Mouse (Mus musculus) gonadal fat pad, adult 2 months (tissue): Measurements from ENCODE around the gene Ucma. TPM values are rescaled to one million over a fixed set of nuclear protein-coding genes. Genes with fewer than 3 reads are reported as not detected.
A peak's percentile ranks its signal among the peaks of the same experiment; 100 is the strongest.

Experiments used
- DNase-seq: peaks from one replicate; pipeline ENCODE4 v3.0.0-alpha.2; 2012; ENCODE audit warnings: low read depth
- polyA plus RNA-seq: library from polyadenylated mRNA; depleted of rRNA; stranded (reverse); fragments of >200 nt; gene quantifications from 2 replicates; pipeline ENCODE4 v1.2.3, GENCODE M21; 2012

Ucma gene
- polyA plus RNA-seq, 1 experiment, result 0.20 TPM

- no peak for DNase-seq
Observed at GRCm38 (mm10) chr2:5001266-5001665, 25.3 kb downstream of the Ucma start.

GRCm38 (mm10) chr2:5007107-5007506 is 31.2 kb downstream of the Ucma start:
- no peak for DNase-seq

DNA sequence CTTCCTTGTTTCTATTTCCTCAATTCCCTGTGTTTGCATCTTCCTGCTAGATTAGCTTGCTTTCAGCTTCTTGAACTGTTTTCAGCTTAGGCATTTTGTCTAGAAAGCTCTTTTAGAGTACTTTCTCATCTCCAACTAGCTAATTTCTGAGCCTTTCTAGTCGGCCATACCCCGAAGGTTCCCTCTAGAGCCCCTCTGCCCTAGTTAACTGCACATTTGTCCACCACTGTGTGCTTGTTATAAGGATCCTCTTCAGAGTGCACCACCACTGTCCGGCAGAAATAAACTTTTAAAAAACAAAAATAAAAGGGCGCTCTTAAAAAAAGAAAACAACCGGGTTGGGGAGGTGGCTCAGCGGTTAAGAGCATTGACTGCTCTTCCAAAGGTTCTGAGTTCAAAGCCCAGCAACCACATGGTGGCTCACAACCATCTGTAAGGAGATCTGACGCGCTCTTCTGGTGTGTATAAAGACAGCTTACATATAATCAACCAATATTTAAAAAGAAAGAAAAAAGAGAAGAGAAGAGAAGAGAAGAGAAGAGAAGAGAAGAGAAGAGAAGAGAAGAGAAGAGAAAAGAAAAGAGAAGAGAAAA is 36.1 kb downstream of the Ucma start:
- DNase-seq, result no peak

- peak; percentile 64 for DNase-seq
Observed at GRCm38 (mm10) chr2:5012491-5013324, 36.8 kb downstream of the Ucma start, which contains the start of gene Mcm10. Gene Mcm10, minus strand, starts transcription at chr2:5012791.

- no peak for DNase-seq
Observed at GRCm38 (mm10) chr2:5014616-5015015, 38.7 kb downstream of the Ucma start.

DNA sequence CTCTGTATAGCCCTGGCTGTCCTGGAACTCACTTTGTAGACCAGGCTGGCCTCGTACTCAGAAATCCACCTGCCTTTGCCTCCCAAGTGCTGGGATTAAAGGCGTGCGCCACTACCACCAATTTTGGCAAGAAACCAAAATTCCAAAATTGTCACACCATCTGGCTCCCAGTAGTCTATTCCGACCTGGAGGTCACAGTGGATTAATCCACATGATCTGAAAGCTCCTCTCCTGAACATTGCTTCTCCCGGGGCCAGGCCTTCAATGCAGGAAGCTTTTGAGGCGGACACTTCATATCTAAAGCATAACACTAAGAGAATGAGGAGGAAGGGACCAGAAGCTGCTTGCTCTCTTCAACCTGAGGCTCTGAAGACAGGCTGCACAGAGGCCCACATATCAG is 39.6 kb downstream of the Ucma start:
- no peak for DNase-seq

- DNase-seq, result no peak
Observed at GRCm38 (mm10) chr2:5016922-5017321, 41.0 kb downstream of the Ucma start.

- DNase-seq, result no peak
Observed at GRCm38 (mm10) chr2:5019708-5020107, 43.8 kb downstream of the Ucma start.

DNA sequence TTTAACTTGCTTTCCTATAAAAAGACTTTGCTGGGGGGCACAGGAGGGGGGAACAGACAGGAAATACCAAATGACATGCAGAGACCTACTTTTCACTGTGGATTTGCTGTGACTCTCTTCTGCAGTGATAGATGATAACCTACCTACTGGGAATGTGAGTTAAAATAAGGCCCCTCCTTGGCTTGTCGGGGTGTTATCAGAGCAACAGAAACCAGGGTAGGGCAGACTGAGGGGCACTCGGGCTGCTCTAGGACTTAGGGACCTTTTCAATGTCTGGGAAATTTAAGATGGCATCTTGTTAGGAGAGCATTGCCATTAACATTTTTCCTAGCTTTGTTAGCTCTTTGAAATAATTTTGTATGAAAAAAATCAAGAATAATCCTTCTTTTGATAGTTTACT is 47.4 kb downstream of the Ucma start:
- no peak for DNase-seq

DNA sequence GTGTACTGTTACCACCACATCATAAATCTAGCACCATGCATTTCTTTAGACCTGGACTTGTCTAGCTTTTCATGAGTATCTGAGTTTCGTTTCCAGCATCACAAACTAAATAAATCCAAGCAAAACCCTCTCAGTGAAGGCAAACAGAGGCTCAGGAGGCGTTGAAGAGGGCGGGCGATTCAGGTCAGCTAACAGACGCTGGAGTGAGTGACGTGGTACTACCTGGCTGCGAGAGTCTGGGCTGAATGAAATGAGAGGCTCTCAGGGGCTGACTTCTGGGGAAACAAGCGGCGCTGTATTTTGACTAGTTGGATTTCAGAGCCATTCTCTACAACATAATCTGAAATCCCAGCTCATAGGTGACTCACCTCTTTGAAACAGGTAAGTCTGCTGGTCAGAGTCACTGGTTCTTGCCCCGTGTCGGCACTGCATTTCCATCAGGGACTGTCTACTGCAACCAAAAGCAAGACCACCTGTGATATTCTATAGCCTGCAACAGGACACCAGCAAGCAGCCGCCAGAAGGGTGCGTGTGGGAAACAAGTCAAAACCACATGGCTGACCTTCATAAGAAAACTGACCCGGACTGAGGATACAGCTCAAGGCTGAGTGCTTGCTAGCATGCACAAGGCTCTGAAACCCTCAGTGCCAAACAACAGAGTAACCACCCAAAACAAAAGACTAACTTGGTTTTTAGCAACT is 47.9 kb downstream of the Ucma start:
- DNase-seq, result no peak

DNA sequence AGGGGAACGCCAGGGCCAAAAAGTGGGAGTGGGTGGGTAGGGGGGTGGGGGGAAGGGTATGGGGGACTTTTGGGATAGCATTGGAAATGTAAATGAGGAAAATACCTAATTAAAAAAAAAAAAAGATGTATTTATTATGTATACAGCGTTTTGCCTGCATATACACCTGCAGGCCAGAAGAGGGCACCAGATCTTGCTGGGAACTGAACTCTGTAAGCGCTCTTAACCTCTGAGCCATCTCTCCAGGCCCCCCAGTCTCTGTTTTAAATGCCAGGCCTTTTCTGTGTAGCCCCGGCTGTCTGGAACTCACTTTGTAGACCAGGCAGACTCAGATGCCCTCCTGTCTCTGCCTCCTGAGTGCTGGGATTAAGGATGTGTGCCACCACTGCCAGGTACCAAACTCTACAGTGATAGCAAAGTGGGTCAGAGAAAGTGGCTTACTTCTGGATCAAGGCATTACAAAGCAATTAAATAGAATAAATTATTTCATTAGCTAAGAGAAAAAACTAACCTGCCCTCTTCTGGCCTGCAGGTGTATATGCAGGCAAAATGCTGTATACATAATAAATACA is 49.3 kb downstream of the Ucma start:
- DNase-seq, result no peak

DNA sequence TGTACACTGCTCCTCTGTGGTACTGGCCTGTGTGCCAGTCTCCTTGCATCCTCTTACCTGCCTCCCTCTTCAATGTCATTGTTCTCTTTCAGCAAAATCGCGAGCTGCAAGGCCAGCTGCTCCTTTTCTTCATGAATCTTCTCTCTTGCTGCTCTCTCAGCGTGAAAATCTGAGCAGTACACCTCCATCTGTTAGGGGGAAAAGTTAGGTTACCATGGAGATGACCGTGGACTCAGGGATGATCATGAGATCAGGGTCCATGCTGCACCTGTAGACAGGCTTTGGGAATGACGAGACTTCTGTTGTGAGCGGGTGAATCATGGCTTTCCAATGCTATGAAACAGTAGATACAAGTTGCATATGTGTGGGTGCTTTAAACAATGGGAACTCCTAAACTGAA is 51.1 kb downstream of the Ucma start:
- DNase-seq, result no peak

GRCm38 (mm10) chr2:5028047-5028446 is 52.1 kb downstream of the Ucma start:
- DNase-seq, result no peak

DNA sequence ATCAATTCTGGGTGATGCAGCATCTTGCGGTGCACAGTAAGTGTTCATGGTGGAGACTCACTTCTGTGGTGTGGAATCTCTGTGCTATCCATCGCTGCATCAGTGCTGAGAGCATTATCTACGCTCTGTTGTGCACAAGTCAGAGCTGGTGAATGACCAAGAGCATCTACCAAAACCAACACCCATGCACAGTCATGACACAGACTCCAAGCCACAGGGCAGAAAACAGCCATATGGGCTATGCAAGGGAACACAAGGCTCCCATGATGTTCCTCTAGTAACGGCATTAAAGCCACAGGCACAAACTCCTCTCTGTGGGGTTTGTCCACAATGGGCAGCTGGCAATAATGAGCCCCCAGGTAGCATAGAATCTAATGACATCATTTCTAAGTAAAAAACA is 53.9 kb downstream of the Ucma start:
- DNase-seq, result no peak

DNA sequence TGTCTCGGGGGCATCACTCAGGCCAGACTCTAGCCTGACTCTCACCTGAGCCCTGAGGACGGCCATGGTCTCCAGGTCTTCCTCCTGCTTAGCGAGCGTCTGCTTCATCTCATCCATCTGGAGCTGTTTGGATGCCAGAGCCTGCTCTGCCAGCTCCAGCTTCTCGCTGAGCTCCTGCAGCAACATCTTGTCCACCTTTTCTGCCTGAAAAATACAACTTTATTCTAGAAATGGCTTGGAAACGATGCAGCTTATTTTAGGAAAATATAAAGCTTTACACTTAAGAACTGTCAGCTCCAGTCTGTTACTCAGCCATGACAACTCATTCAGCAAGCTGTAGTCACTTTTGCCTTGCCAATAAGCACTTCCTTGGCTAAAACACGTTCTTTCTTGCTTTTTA is 55.3 kb downstream of the Ucma start:
- no peak for DNase-seq

- DNase-seq, result no peak
Observed at GRCm38 (mm10) chr2:5032665-5033064, 56.7 kb downstream of the Ucma start.

- no peak for DNase-seq
Observed at GRCm38 (mm10) chr2:5033546-5034420, 57.9 kb downstream of the Ucma start.

DNA sequence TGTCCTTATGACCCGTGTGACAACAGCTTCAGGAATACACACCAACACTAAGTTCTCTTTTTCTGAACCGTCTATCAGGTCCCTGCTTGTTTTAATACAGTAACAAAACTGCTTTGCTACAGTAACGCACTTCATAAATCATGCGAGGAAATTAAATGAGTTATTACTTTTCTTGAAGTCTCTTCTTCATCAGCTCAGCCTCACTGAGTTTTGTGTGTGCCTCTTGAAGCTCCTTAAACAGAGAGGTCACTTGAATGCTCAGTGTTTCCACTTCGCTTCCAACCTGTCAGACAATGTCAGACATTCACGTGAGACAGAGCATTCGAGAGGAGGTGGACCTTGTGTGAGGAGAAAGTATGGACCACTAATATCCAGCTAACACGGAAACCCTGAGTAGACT is 58.9 kb downstream of the Ucma start:
- DNase-seq, result no peak

DNA sequence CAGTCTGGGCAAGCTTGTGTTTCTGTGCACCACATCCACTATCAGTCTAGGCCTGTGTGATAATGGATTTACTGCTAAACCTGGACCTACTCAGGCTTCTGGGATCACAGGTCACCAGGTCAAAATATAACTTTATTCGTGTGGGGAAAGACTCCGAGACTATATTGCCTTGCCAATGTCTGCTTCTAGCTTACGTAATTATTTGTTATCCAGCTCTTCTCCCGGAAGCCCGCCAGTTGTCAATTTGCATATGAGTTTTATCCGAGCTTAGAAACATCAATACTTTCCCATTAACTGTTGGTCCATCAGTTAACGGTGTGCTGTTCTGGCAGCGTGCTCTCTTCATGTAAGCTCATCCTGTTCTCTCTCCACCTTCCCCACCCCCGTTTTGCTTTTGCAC is 59.3 kb downstream of the Ucma start:
- DNase-seq, result no peak
